Mouse (Mus musculus) embryonic facial prominence, embryonic 10.5 days (tissue): ENCODE data around the gene Pde3a. TPM values are rescaled to one million over a fixed set of nuclear protein-coding genes. Genes with fewer than 3 reads are reported as not detected.
"Not testable (repeated sequence)": the region's sequence is repeated elsewhere in the genome, so short reads cannot be mapped to it uniquely, and the experiment has no call there.

Experiments used
- DNase-seq: peaks from one replicate; pipeline ENCODE4 v3.0.0-alpha.2; 2017; ENCODE audit warnings: low spot score
- H3K27ac ChIP-seq: fragments of 300-500 bp; sonication (generic); replicated peaks from 2 replicates; pipeline ENCODE4 v1.5.1; 2016; ENCODE audit warnings: mild to moderate bottlenecking
- H3K27me3 ChIP-seq: fragments of 300-500 bp; sonication (generic); replicated peaks from 2 replicates; pipeline ENCODE4 v1.6.1; 2016; ENCODE audit warnings: low read depth, mild to moderate bottlenecking; ENCODE audit not compliant: poor library complexity, severe bottlenecking
- H3K36me3 ChIP-seq: fragments of 300-500 bp; sonication (generic); replicated peaks from 2 replicates; pipeline ENCODE4 v1.6.1; 2016; ENCODE audit warnings: mild to moderate bottlenecking, moderate library complexity
- H3K4me1 ChIP-seq: fragments of 300-500 bp; sonication (generic); 2 replicates; pipeline ENCODE4 v1.6.1; 2016
- H3K4me3 ChIP-seq: fragments of 300-500 bp; sonication (generic); 2 replicates; pipeline ENCODE4 v1.5.1; 2016; ENCODE audit warnings: mild to moderate bottlenecking, moderate library complexity
- H3K9me3 ChIP-seq: fragments of 300-500 bp; sonication (generic); 2 replicates; pipeline ENCODE4 v1.6.1; 2016; ENCODE audit warnings: mild to moderate bottlenecking
- WGBS: fragments of 180-500 bp; shearing (Covaris S2); methylation state at CpG from one replicate; pipeline ENCODE4 v1.1.7; 2016; 5-methylcytosine and 5-hydroxymethylcytosine counted together
- polyA plus RNA-seq: library from polyadenylated mRNA; unstranded; fragments of >200 nt; fragmentation: Nextera tagmentation; extraction: Ambion mirVana; gene quantifications from 2 replicates; pipeline ENCODE4 v1.2.1, GENCODE M21; 2016

Pde3a gene
- polyA plus RNA-seq, 1 experiment from 2014 or later: 2.0 TPM

DNA sequence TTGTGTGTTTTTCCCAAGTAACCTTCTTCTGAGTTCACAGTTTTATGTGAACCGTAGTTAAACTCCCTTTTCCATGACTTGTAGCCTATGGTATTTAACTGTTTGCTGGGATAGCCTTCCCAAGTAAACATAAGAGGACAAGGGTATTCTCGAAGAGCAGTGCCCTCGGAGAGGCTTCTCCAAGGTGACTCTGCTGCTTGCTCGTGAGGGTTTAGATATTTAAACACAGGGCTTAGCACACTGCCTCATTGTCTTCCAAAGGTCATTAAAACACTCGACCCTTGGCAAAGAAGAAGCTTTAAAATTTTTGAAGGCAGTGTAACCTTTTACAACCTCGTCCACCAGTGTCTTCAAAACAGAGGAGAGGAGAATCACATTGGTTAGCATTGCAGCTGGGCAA is 61.3 kb downstream of the Pde3a start:
- Histone ChIP-seq H3K4me3 (no peak overlapping the region), H3K36me3 (no peaks in the 10 kb centered on the region), H3K4me1 (peaks cover 4% of the 10 kb centered on the region), H3K27ac (no peak overlapping the region), H3K9me3 (no peaks in the 10 kb centered on the region), H3K27me3 (no peaks in the 10 kb centered on the region)
- WGBS: 49% methylated on average over 6 of the region's 6 CpGs
- DNase-seq: no peak

DNA sequence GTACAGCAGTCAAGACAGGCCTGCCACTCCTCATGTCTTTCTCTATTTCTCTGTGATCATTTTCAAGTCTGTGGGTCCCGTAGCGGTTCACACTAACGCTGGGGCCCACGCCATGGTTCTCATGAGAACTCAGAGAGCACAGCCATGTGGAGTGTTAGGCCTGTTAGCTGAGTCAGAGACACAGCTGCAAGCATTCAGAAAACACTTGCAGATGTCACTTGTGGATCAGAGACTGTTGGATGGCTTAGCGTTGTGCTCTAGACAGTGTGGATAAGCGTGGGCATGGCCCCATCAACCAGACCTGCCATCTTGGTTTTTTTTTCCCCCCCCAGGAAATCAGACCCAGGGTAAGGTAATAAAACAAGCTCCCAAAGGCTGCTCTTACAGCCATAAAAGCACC is 62.5 kb downstream of the Pde3a start:
- WGBS: 91% methylated on average over 6 of the region's 6 CpGs
- DNase-seq: no peak

DNA sequence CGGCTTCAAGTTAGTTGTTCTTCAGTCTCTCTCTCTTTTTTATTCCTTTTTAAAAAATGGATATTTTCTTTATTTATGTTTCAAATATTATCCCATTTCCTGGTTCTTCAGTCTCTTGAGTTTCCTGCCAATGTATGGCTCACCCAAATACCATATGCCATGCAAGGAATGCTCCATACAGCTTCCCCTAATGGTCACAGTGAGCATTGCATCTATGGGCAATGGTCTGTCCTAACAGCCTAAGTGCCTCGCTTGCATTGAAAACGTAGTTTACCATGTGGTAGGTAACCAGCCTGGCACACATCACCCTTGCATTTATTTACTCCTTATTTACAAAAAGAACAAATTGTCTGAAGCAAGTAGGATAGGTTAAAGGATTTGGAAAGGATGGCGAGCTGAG is 64.0 kb downstream of the Pde3a start:
- Histone ChIP-seq H3K4me1 (no peaks in the 10 kb centered on the region; the same call in 1 of the 2 replicates), H3K4me3 (no peak overlapping the region), H3K27me3 (no peaks in the 10 kb centered on the region), H3K9me3 (no peaks in the 10 kb centered on the region), H3K36me3 (no peaks in the 10 kb centered on the region), H3K27ac (no peak overlapping the region)
- WGBS: 89% methylated on average over 4 of the region's 4 CpGs
- no peak for DNase-seq

More for the DNA sequence above, 62.5 kb downstream of the Pde3a start:
- Histone ChIP-seq H3K36me3 (no peaks in the 10 kb centered on the region), H3K27me3 (no peaks in the 10 kb centered on the region), H3K4me1 (peaks cover 4% of the 10 kb centered on the region), H3K27ac (no peak overlapping the region), H3K4me3 (no peak overlapping the region), H3K9me3 (no peaks in the 10 kb centered on the region)

DNA sequence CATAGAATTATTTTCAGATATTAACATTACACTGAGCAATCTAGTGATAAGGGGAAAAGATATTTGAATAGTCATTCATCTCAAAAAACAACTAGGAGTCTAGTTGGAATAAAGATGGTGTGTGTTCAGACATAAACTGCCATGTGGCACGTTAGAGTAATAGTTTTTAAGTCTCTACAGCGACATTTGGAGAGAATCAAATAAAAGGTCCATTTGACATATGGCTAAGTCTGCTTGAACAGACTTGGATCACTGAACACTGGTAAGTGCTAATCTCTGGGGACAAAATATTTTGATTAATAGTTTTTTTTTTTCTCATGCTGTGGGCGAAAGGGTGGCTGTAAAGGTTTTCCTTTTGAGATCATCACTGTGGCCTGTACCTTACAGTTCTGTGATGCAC is 69.4 kb downstream of the Pde3a start:
- DNase-seq: no peak
- Histone ChIP-seq H3K27me3 (no peaks in the 10 kb centered on the region), H3K36me3 (no peaks in the 10 kb centered on the region), H3K27ac (no peak overlapping the region), H3K4me3 (no peak overlapping the region), H3K4me1 (peaks cover 14% of the 10 kb centered on the region), H3K9me3 (no peaks in the 10 kb centered on the region)
- 67% methylated on average over 3 of the region's 3 CpGs for WGBS

DNA sequence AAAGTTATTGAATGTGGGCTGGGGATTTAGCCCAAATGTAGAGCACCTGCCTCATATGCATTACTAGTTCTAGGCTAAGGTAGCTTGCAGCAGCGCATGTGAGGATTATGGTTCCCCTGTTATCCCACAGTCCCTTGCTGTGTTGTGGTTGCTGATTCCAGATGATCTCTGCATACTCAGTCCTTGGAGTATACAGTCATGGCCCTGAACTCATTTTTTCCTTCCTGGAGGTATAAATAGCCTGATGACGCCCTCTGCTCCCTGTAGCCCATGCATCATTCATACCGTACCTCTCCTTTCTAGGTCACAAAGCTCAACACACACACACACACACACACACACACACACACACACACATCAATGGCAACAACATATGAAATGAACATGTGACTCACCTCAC is 72.2 kb downstream of the Pde3a start:
- DNase-seq: no peak
- Histone ChIP-seq H3K4me3 (no peak overlapping the region), H3K27ac (no peak overlapping the region), H3K36me3 (no peaks in the 10 kb centered on the region), H3K4me1 (peaks cover 14% of the 10 kb centered on the region), H3K27me3 (no peaks in the 10 kb centered on the region), H3K9me3 (no peaks in the 10 kb centered on the region)
- 95% methylated on average over 3 of the region's 3 CpGs for WGBS

DNA sequence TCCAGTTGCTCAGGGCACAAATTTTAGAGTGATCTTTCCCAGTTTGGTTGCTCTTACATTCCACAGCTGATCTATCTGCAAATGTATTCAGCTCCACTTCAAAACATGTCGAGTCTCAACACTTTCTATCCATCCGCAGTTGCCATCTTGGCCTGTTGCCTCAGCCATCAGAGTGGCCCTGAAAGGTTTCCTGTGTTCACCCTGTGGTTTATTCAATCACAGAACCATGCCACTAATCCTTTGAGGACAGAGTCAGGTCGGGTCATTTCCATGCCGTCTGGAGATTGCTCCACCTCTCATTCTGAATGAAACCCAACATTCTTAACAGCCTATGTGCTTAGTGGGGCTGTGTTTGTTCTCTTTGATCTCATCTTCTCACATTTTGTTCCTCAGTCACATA is 73.9 kb downstream of the Pde3a start:
- Histone ChIP-seq H3K27ac (no peak overlapping the region), H3K4me1 (peaks cover 14% of the 10 kb centered on the region), H3K9me3 (no peaks in the 10 kb centered on the region), H3K36me3 (no peaks in the 10 kb centered on the region), H3K4me3 (no peak overlapping the region), H3K27me3 (no peaks in the 10 kb centered on the region)
- DNase-seq: no peak
- WGBS: 64% methylated on average over 4 of the region's 4 CpGs

DNA sequence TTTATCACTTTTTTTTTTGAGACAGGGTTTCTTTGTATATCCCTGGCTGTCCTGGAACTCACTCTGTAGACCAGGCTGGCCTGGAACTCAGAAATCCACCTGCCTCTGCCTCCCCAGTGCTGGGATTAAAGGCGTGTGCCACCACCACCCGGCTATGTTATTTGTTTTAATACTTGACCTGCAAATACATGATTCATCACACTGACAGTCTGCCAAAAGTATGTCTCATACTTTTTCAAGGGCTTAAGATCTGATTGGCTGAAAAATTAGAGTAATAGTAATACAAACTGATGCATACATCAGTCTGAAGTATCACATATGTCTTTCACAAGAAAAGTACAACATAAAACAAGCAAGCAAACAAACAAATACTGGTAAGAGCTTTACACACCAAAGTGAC is 78.1 kb downstream of the Pde3a start:
- H3K9me3 ChIP-seq, H3K27me3 ChIP-seq, H3K4me3 ChIP-seq, H3K36me3 ChIP-seq, H3K4me1 ChIP-seq, DNase-seq, H3K27ac ChIP-seq: not testable (repeated sequence)
- 91% methylated on average over 2 of the region's 2 CpGs for WGBS

DNA sequence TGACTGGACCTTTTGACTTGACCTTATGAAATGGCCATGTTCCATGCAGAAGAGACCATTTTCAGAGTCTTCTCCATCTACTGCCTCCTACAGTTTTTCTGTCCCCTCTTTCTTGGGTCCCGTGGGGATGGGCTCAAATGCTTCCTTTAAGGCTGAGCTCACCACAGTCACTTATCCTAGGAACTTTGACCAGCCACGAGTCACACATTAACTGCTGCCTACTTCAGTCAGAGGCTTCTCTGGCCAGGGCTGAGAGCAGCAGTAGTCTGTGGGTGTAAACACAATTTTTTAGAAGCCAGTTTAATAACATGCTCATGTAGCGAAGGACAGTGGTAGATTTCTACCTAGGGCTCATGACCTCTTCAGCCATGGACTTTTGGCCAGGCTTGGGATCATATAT is 79.0 kb downstream of the Pde3a start:
- 89% methylated on average over 3 of the region's 3 CpGs for WGBS
- no peaks in the 10 kb centered on the region for H3K36me3 ChIP-seq

DNA sequence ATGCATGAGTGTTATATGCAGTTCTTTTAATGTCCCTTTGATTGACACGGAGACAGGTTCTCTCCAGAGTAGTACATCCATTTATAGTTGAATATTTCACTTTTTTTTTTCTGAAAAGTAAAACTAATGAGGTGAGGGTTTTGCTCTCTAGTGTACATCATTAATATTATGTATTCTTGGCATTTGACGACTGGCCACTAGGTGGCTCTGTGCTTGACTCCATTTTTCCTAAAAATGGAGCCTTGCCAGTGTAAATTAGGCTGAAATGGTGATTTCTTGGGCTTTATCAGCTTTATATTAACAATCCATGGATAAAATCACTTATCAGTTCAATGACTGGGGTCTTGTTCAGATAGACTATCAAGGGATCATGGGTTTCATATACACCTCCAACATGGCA is 82.4 kb downstream of the Pde3a start:
- 45% methylated on average over 2 of the region's 2 CpGs for WGBS
- DNase-seq: no peak

More for the DNA sequence above, 79.0 kb downstream of the Pde3a start:
- Histone ChIP-seq H3K9me3 (no peaks in the 10 kb centered on the region), H3K4me3 (no peak overlapping the region), H3K27me3 (no peaks in the 10 kb centered on the region), H3K27ac (no peak overlapping the region), H3K4me1 (peaks cover under 1% of the 10 kb centered on the region; the same call in 1 of the 2 replicates)
- DNase-seq: no peak

DNA sequence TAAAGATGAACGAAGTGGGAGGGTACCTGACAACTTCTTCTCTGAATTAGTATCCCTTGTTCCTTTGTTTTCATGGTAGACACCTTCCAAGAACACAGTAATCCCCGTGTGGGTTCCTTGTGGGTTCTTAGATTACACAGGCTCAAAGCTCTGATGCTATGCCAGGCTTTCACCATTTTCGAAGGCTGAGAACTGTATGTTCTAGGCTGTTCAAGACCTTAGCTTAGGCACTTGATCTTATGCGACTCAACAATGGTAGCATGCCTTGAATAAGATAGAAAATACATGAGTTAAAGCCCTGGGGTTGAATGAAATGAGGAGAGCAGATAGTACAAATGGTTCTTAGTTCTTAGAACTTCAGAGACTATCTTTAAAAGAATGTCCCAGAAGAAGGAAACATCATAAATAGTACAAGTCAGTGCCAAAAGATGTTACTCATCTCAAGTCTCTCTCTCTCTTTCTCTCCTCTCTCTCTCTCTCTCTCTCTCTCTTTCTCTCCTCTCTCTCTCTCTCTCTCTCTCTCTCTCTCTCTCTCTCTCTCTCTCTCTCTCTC is 83.6 kb downstream of the Pde3a start:
- Histone ChIP-seq H3K36me3 (no peaks in the 10 kb centered on the region), H3K27ac (no peak overlapping the region), H3K4me3 (no peak overlapping the region), H3K4me1 (peaks cover 4% of the 10 kb centered on the region; the same call in 1 of the 2 replicates), H3K9me3 (no peaks in the 10 kb centered on the region), H3K27me3 (no peaks in the 10 kb centered on the region)
- no peak for DNase-seq
- WGBS: 89% methylated on average over 4 of the region's 4 CpGs

More for the DNA sequence above, 82.4 kb downstream of the Pde3a start:
- Histone ChIP-seq H3K9me3 (no peaks in the 10 kb centered on the region), H3K27me3 (no peaks in the 10 kb centered on the region), H3K4me3 (no peak overlapping the region), H3K27ac (no peak overlapping the region), H3K36me3 (no peaks in the 10 kb centered on the region), H3K4me1 (peaks cover 4% of the 10 kb centered on the region; the same call in 1 of the 2 replicates)

DNA sequence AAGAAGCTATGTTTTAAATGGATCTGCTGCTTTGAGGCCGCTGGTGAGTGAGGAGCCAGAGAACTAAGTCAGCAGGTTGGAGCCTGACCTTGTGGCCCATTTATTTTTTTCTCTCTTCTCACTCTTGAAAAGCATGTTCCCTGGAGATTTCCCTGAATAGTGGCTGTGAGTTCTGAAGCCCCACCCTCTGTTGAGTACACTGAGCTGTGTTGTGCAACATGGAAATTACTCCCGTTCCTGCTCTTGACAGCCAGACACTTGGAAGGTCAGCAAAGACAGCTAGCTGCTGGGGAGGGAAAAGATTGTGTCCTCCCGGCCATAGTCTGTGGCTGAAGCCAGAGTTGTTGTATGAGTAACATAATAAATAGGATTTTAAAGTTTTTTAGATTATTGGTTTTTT is 84.2 kb downstream of the Pde3a start:
- H3K36me3 ChIP-seq: no peaks in the 10 kb centered on the region
- H3K4me1 ChIP-seq: peaks cover 4% of the 10 kb centered on the region; the same call in 1 of the 2 replicates
- 45% methylated on average over 3 of the region's 3 CpGs for WGBS
- no peaks in the 10 kb centered on the region for H3K9me3 ChIP-seq
- no peak overlapping the region for H3K4me3 ChIP-seq
- H3K27ac ChIP-seq: no peak overlapping the region
- H3K27me3 ChIP-seq: no peaks in the 10 kb centered on the region
- no peak for DNase-seq

DNA sequence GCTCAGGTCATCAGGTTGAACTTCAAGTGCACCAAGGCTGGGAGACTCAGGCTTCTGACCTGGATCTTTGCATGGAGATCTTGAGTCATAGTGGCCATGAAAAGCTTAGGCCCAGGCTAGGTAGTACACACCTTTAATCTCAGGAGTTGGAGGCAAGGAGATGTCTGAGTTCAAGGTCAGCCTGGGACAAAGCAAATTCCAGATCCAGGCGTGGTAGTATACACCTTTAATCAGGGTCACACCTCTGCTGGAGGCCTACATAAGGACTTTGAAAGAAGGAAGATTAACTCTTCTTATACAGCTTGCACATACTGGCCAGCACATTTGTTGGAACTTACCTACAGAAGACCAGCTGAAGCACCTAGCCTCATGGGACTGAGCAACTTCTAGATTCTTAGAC is 86.8 kb downstream of the Pde3a start:
- Histone ChIP-seq H3K9me3 (no peaks in the 10 kb centered on the region), H3K36me3 (no peaks in the 10 kb centered on the region), H3K4me3 (no peak overlapping the region), H3K4me1 (peaks cover 4% of the 10 kb centered on the region; the same call in 1 of the 2 replicates), H3K27ac (no peak overlapping the region), H3K27me3 (no peaks in the 10 kb centered on the region)
- no peak for DNase-seq
- 91% methylated on average over 1 of the region's 1 CpGs for WGBS

DNA sequence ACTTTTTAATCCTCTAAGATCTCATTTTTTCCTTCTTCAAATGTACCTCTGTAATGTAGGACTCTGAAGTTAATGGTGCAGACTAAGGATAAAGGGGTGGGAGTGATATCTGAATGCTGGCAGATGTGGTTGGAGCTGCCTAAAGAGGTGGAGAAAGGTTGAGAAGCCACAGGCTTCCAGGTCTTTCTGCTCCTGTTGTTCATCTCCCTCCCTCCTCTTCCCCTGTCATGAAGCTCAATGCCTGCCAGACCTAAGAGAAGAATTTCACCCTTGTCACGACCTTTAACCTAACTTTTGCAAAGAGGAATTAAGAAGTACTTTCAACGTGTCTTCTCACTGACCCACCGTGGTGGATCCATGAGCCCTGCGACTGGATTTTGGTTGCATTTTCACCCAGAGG is 87.4 kb downstream of the Pde3a start:
- H3K36me3 ChIP-seq: no peaks in the 10 kb centered on the region
- no peaks in the 10 kb centered on the region for H3K27me3 ChIP-seq
- 62% methylated on average over 4 of the region's 4 CpGs for WGBS
- H3K9me3 ChIP-seq: no peaks in the 10 kb centered on the region
- no peak for DNase-seq
- H3K4me3 ChIP-seq: no peak overlapping the region
- peaks cover 4% of the 10 kb centered on the region; the same call in 1 of the 2 replicates for H3K4me1 ChIP-seq
- no peak overlapping the region for H3K27ac ChIP-seq
